Mouse (Mus musculus): ENCODE data around the gene Il25.

Il25 gene

GRCm38 (mm10) chr14:54932645-54933150, at the start of gene Il25:
TSS of gene Il25 (plus strand) at chr14:54932695.
- no peak for DNase-seq (ENCODE audit: low read depth, low spot score)

- DNase-seq (ENCODE audit: low read depth, low spot score) = peak; percentile 89
Observed at GRCm38 (mm10) chr14:54883154-54884021, 49.1 kb upstream of the Il25 start, which contains the start of the genes Bcl2l2 and Gm20521. TSS of gene Bcl2l2 (plus strand) at chr14:54883377. TSS of gene Gm20521 (plus strand) at chr14:54883441.

GRCm38 (mm10) chr14:54884022-54884712, 48.3 kb upstream of the Il25 start:
- no peak for DNase-seq (ENCODE audit: low read depth, low spot score)

- DNase-seq (ENCODE audit: low read depth, low spot score) = no peak
Observed at GRCm38 (mm10) chr14:54885309-54885708, 47.2 kb upstream of the Il25 start.

- DNase-seq (ENCODE audit: low read depth, low spot score) = no peak
Observed at GRCm38 (mm10) chr14:54892200-54892599, 40.3 kb upstream of the Il25 start, which contains the start of gene Pabpn1. TSS of gene Pabpn1 (plus strand) at chr14:54892500.

- DNase-seq (ENCODE audit: low read depth, low spot score) = peak; percentile 98
Observed at GRCm38 (mm10) chr14:54893651-54894181, 38.8 kb upstream of the Il25 start.

GRCm38 (mm10) chr14:54894296-54895151, 38.0 kb upstream of the Il25 start:
- peak; percentile 41 for DNase-seq (ENCODE audit: low read depth, low spot score)

GRCm38 (mm10) chr14:54897445-54897844, 35.0 kb upstream of the Il25 start:
- no peak for DNase-seq (ENCODE audit: low read depth, low spot score)

GRCm38 (mm10) chr14:54900383-54900782, 32.1 kb upstream of the Il25 start:
- DNase-seq (ENCODE audit: low read depth, low spot score) = peak; percentile 79

- peak; percentile 72 for DNase-seq (ENCODE audit: low read depth, low spot score)
Observed at GRCm38 (mm10) chr14:54903641-54904040, 28.9 kb upstream of the Il25 start.

- DNase-seq (ENCODE audit: low read depth, low spot score) = no peak
Observed at GRCm38 (mm10) chr14:54908682-54909081, 23.8 kb upstream of the Il25 start.

GRCm38 (mm10) chr14:54912109-54912850, 20.2 kb upstream of the Il25 start:
- no peak for DNase-seq (ENCODE audit: low read depth, low spot score)

- DNase-seq (ENCODE audit: low read depth, low spot score) = no peak
Observed at GRCm38 (mm10) chr14:54912886-54913285, 19.6 kb upstream of the Il25 start, which contains the start of gene Slc22a17. TSS of gene Slc22a17 (minus strand) at chr14:54913132.

- DNase-seq (ENCODE audit: low read depth, low spot score) = no peak
Observed at GRCm38 (mm10) chr14:54913343-54913742, 19.2 kb upstream of the Il25 start.

- DNase-seq (ENCODE audit: low read depth, low spot score) = no peak
Observed at GRCm38 (mm10) chr14:54920076-54920685, 12.3 kb upstream of the Il25 start.

GRCm38 (mm10) chr14:54924641-54925348, 7.7 kb upstream of the Il25 start:
- DNase-seq (ENCODE audit: low read depth, low spot score) = no peak

- no peak for DNase-seq (ENCODE audit: low read depth, low spot score)
Observed at GRCm38 (mm10) chr14:54925349-54926342, 6.8 kb upstream of the Il25 start, which contains the start of gene Efs. TSS of gene Efs (minus strand) at chr14:54926126.

Data from 3T3-L1 (cell line).